Mouse (Mus musculus) gastrocnemius, adult 2 months (tissue): ENCODE results near the gene BC051665. TPM values are rescaled to one million over a fixed set of nuclear protein-coding genes. Genes with fewer than 3 reads are reported as not detected.

Source experiments
- DNase-seq: peaks from one replicate; pipeline ENCODE4 v3.0.0; 2022
- H3K27ac ChIP-seq: fragments of 200-600 bp; 2 replicates; pipeline ENCODE4 v1.8.1; 2022; ENCODE audit warnings: mild to moderate bottlenecking
- H3K4me3 ChIP-seq: fragments of 200-600 bp; 2 replicates; pipeline ENCODE4 v1.8.1; 2022; ENCODE audit warnings: mild to moderate bottlenecking, moderate library complexity
- CTCF ChIP-seq: fragments of 200-600 bp; IDR thresholded peaks from 2 replicates; pipeline ENCODE4 v1.8.1; 2022; ENCODE audit warnings: antibody characterized with exemption, mild to moderate bottlenecking, moderate library complexity
- intact Hi-C: fragments of 180-260 bp; cut with DNase I; formaldehyde crosslinking; loops from one replicate; pipeline ENCODE4 v1.15.1; 2025
- long read RNA-seq, 2 experiments: library from polyadenylated mRNA; stranded (forward); transcript quantifications; one replicate each; pipeline ENCODE4 v2.0.0; 2021
- total RNA-seq, 2 experiments: library from RNA; stranded (reverse); gene quantifications; 2 replicates each; pipeline ENCODE4 v1.2.3; 2021

The BC051665 gene
- not detected for total RNA-seq
- long read RNA-seq, experiment 1: 0 reads
- long read RNA-seq, experiment 2: 0 reads

DNA sequence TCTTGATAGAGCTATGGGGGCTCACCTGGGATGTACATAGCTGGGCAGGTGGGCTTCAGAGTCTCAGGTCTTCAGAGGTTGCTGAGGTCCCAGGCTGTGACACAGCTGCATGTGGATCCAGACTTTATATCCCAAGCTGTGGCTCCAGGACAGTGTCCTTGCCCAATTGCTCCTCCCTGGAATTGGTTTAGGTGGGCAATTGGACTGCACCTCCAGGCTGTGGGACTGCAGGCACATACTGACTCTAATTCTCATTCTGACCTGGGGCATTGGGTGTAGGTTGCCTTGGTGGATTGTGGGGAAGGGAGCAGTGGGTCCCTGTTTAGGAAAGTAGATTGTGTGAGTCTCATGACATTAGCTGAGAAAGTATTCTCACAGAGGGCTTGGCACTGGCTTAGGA lies at the start of gene BC051665:
TSS of gene BC051665 (minus strand) at position 101 of the 400 bp plus-strand sequence.
- intact Hi-C loops: no loop called here
- no peak for DNase-seq
- no peak for TF ChIP-seq CTCF
- Histone ChIP-seq H3K4me3 (no peak within 1 kb of the TSS), H3K27ac (no peak within 1 kb of the TSS)

DNA sequence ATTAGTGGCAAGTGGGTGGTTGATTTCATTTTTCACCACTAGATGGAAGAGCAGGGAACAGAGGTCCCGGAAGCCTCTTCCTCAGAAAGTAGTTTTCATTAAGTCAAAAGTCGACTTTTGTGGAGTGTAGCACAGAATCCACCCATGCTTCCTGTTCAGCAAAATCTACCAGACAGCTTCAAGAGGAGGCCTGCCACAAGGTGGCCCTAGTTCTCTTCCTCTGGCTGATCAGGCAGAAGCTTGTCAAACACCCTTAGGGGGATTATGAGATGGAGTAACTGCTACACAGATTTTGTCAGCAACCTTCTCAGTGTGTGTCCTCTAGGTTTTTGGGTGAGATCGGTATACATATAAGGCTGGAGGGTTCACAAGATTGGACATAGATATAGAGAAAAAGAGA lies 39.9 kb upstream of the BC051665 start:
- DNase-seq: peak; percentile 26
- TF ChIP-seq CTCF: peak; percentile 49
- intact Hi-C loops: no loop called here

DNA sequence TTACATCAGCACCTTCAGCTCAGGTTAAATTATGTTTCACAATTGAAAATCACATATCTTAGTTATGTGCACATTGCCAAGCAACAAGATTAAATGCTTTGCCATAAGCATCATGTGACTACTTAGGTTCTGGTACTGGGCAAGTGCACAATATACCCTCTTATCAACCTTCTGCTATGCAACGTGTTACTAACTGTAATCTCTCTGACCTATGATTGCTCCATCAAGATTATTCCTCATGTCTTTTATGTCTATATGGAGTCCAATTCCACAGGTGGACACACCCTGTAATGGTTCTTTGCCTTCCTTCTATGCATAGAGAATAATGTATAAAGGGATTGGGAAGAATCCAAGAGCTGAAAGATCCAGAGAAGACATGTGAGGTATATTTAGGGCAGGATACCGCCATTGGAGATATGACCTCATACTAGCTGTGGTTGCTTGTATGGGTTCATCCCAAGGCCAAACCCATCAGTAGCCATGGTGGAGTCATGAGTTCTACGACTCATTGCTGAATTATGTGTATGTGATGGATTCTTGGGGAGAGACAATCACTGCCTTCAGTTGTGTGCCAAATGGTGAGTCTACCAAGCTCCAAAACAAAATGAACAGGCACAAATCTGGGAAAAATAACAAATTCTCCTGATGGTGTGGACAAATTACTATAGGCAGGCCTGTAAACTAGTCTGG lies 34.5 kb upstream of the BC051665 start:
- intact Hi-C loops: no loop called here
- no peak for DNase-seq
- no peak overlapping the region for H3K4me3 ChIP-seq
- no peak for TF ChIP-seq CTCF
- no peak overlapping the region for H3K27ac ChIP-seq

More for the DNA sequence above, 39.9 kb upstream of the BC051665 start:
- H3K27ac ChIP-seq: no peak overlapping the region
- no peak overlapping the region for H3K4me3 ChIP-seq

DNA sequence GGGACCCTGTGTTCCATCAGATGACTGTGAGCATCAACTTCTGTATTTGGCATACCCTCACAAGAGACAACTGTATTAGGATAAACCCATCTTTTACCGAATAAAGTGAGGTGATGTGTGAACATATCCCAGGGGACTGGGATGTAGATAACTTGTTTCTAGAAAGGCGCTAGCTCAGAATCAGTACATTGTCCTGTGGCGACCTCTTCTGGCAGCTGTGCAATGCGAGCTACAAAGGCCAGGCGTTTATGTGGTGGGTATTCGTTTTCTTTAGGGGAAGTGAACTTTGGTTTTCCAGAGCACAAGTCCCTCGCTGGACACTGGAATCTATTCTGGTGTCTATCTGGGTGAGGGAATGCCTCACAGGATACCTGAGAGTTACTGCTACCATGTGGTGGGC lies 33.3 kb upstream of the BC051665 start:
- peak; percentile 28 for DNase-seq
- Histone ChIP-seq H3K27ac (no peak overlapping the region), H3K4me3 (no peak overlapping the region)
- TF ChIP-seq CTCF: peak; percentile 59
- intact Hi-C loops: loop anchor here (2.0 kb wide), 1 partner anchor 61 kb away; no protein-coding TSS in a partner anchor

DNA sequence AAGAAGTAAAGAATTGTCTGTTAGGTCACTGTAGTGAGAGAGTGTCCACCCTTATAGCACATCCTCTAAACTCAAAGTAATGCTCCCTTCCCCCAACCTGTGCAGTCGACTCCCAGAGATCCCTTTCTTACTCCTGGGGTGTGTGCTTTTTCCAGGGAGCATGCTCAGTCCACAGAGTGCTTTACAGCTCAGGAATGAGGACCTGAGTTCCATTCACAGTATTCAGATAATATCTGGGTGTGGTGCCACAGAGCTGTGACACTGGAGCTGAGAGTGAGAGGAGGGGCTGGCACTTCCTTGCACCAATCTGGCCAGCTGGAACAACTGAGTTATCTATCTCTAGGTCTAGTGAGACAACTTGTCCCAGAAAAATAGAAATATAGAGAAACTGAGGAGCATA lies 27.6 kb upstream of the BC051665 start:
- intact Hi-C loops: no loop called here
- no peak for DNase-seq
- TF ChIP-seq CTCF: no peak
- Histone ChIP-seq H3K4me3 (no peak overlapping the region), H3K27ac (no peak overlapping the region)

DNA sequence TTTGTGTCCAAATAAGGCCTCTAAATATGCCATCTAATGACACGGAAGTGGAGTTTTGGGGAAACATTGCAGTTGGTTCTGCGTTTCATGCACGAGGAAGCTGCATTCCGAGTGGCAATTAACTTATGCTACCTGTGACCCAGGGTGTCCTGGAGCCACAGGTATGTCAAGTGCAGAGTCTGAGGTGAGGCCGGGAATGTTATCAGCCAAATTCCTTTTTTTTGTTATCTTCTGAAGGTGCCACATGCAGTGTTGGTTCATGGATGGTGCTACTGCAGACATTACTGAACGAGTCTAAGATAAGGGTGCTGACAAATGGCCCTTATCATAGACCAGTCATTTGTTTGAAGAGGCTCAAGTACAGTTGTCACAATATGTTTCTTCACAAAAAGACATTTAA lies 26.6 kb upstream of the BC051665 start:
- Histone ChIP-seq H3K4me3 (no peak overlapping the region), H3K27ac (no peak overlapping the region)
- no peak for DNase-seq
- TF ChIP-seq CTCF: no peak
- intact Hi-C loops: no loop called here

DNA sequence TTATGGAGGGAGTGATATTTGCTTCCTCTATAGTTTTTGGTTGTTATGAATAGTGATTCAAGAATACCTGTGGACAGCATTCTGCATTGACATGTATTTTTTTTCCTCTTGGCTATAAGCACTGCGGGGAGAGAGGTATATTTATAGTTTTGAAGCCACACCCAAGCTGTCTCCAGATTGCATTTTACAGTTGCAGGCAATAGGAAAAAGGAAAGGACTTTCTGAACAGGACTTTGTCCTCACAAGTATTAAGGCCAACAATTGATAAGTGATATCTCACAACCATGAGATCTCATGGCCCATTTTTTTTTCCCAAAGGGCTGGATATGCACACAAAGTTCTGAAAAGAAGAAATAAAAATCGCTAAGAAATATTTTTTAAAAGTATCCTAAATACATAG lies 23.5 kb upstream of the BC051665 start:
- DNase-seq: no peak
- H3K27ac ChIP-seq: no peak overlapping the region
- H3K4me3 ChIP-seq: no peak overlapping the region
- intact Hi-C loops: no loop called here
- no peak for TF ChIP-seq CTCF

DNA sequence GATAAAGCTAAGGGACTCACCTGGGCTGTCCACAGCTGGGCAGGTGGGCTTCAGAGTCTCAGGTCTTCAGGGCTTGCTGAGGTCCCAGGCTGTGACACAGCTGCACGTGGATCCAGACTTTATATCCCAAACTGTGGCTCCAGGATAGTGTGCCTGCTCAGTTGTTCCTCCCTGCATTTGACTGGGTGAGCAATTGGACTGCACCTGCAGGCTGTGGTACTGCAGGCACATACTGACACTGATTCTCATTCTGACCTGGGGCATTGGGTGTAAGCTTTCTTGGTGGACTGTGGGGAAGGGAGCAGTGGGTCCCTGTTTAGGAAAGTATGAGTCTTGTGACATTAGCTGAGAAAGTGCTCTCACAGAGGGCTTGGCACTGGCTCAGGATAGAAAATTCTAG lies 16.6 kb upstream of the BC051665 start, which contains the start of gene Ctsll3:
TSS of gene Ctsll3 (minus strand) at position 101 of the 400 bp plus-strand sequence.
- no peak within 1 kb of the TSS for H3K27ac ChIP-seq
- no peak within 1 kb of the TSS for H3K4me3 ChIP-seq
- no peak for TF ChIP-seq CTCF
- DNase-seq: no peak
- intact Hi-C loops: no loop called here

DNA sequence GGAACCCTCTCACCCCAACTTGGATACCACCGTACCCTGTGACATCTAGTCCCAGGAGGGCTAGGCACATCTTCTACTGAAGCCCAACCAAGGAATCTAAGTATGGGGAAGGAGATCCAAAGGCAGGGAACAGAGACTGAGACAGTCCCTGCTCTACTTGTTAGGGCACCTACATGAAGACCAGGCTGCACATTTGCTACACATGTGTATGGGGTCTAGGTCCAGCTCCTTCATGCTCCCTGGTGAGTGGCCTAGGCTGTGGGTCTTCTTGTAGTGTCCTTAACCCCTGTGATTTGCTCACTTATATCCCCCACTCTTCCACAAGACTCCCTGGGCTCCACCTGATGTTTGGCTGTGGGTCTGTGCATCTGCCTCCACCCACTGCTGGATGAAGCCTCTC lies 3.3 kb upstream of the BC051665 start:
- Histone ChIP-seq H3K4me3 (no peak overlapping the region), H3K27ac (no peak overlapping the region)
- intact Hi-C loops: no loop called here
- no peak for DNase-seq
- TF ChIP-seq CTCF: no peak

DNA sequence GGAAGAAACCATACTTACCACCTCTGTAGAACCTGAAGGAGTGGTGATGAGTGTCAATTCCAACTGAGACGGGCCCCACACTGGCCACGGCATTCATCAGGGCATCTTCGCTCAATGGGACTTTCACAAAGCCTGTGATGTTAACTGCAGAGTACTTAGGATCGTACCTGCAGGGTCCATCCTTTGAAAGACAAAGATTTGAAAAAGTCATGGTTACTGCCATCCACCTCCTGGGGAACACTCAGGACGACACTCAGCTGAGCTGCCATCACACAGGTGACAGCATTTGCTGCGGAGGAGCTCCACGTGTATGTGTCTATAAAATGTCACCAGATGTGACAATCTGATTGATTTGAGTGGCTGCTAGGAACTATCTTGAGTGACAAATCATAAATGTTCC lies 2.9 kb downstream of the BC051665 start:
- no peak for DNase-seq
- Histone ChIP-seq H3K4me3 (no peak overlapping the region), H3K27ac (no peak overlapping the region)
- TF ChIP-seq CTCF: no peak
- intact Hi-C loops: no loop called here

DNA sequence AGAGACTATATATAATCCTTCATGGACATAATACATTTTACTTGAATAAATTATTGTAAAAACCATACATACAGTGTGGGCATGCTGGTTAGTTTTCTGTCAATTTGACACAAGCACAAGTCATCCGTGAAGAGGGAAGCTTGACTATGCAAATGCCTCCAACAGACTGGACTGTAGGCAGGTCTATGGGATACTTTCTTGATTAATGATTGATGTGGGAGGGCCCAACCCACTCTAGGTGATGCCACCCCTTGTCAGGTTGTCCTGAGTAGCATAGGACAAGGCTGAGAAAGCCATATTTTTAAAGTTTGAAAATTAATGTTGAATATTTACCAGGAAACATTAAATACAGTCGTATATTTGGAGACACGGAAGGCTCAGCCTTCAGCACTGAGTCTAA lies 5.6 kb downstream of the BC051665 start:
- intact Hi-C loops: no loop called here
- TF ChIP-seq CTCF: no peak
- no peak overlapping the region for H3K27ac ChIP-seq
- H3K4me3 ChIP-seq: no peak overlapping the region
- DNase-seq: no peak

DNA sequence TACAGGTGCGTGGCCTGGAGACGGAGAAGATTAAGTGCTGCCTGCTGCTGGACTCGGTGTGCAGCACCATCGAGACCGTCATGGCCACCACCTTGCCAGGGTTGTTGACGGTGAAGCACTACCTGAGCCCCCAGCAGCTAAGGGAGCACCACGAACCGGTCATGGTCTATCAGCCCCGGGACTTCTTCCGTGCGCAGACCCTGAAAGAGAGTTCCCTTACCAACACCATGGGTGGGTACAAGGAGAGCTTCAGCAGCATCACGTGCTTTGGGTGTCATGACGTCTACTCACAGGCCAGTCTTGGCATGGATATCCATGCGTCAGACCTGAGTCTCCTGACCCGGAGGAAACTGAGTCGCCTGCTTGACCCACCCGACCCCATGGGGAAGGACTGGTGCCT lies 25.0 kb downstream of the BC051665 start:
- no peak for DNase-seq
- TF ChIP-seq CTCF: no peak
- no peak overlapping the region for H3K4me3 ChIP-seq
- intact Hi-C loops: no loop called here
- H3K27ac ChIP-seq: no peak overlapping the region

DNA sequence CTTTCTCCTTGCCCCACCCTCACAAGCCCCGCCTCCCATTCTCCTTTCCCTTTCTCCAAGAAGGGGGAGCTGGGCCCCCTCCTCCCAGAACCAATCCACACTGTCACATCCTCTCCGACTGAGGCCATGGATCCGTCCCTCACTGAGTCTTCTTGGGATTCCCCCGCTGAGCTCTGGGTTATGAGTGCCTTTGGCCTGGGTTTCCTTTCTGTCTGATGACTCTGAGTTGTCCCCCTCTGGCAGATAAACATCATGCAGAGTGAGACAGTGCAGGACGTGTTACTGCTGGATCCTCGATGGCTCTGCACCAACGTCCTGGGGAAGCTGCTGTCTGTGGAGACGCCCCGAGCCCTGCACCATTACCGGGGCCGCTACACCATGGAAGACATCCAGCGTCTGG lies 25.8 kb downstream of the BC051665 start:
- TF ChIP-seq CTCF: no peak
- H3K4me3 ChIP-seq: no peak overlapping the region
- intact Hi-C loops: no loop called here

DNA sequence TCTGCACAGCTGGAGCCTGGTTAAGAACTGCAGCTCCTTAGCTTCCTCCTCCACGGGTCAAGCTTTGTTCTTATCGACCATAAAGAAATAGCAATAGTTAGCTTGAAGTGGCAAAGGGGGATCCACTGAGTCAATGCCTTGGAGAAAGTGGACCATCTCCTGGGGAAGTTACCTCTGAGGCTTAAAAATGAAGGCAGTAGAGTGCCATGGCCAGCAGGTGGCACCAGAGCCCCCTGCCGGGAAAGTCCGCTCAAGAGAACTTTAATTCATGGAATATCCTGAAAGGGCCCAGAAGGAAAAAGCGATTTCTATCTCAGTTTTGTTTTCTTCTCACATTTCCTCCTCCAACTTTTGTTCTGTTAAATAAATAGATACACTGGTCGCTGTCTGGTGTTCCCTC lies 27.0 kb downstream of the BC051665 start:
- H3K27ac ChIP-seq: no peak overlapping the region
- intact Hi-C loops: loop anchor here (2.0 kb wide), 1 partner anchor 60 kb away; no protein-coding TSS in a partner anchor
- no peak overlapping the region for H3K4me3 ChIP-seq
- DNase-seq: peak; percentile 48
- peak; percentile 93 for TF ChIP-seq CTCF

More for the DNA sequence above, 25.8 kb downstream of the BC051665 start:
- no peak overlapping the region for H3K27ac ChIP-seq
- no peak for DNase-seq
